Mouse (Mus musculus): Measurements from ENCODE around the gene Atrip.

GRCm38 (mm10) chr9:109021428-109021827 lies 52.5 kb downstream of the Atrip start:
- TF ChIP-seq CTCF (IDR thresholded peaks at IDR 0.05; ENCODE audit: borderline replicate concordance, control insufficient read depth, extremely low read depth, insufficient read depth, low read length, poor library complexity) (no peak), POLR2A (IDR thresholded peaks at IDR 0.05; ENCODE audit: control insufficient read depth, extremely low read depth, insufficient read depth, low read length, poor library complexity) (no peak)

Measured in thymus, adult 2 months (tissue).